Mouse (Mus musculus): ENCODE measurements around the gene Asic4.

GRCm38 (mm10) chr1:75502945-75503650, 52.9 kb downstream of the Asic4 start:
- TF ChIP-seq FLI1 (IDR thresholded peaks at IDR 0.05; ENCODE audit: low read length): no peak
- TF ChIP-seq GATA1 (IDR thresholded peaks at IDR 0.05; ENCODE audit: borderline replicate concordance, low read length): no peak

Data from megakaryocyte, embryonic 14.5 days (primary cell).